Mouse (Mus musculus) mesoderm, embryonic 11.5 days (tissue): Measurements from ENCODE around the gene Tbl2.
A peak's percentile ranks its signal among the peaks of the same experiment; 100 is the strongest.

Source experiments
- DNase-seq: peaks from one replicate; pipeline ENCODE4 v3.0.0-alpha.2; 2012; ENCODE audit warnings: low read depth, low spot score

The Tbl2 gene

DNA sequence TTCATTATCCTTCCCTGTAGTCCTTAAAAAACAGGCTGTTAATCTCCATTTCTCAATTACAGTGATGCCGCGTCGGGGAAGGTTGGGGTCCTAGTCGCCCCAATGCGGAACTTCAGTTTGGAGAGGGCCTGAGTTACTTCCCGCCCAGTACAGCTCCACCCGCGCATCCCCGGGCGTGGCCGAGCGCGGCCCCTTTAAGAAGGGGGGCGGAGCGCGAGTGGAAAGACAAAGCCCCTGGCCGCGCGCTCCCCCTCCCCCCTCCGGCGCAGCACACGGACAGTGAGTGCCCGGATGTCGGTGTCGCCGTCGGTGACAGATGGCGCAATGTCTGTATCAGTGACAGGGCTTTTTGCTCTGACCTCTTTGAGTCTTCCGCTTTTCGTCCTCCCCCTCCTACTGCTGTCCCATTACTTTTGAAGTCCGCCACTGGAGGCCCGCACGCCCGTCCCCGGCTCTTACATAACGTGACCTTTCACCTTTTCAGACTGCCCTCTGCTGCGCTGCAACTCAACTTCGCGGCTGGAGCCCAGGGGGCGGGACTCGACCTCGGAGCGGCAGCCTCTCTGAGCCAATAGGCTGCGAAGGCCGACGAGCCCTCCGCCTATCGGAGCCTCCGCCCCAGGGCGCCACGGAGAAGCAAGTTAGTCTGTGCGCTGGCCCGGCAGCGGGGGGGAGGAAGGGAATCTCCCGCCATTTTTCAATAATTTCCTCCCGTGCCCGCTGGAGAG, 37.3 kb downstream of the Tbl2 start, which contains the start of gene Baz1b:
Gene Baz1b, plus strand, starts transcription at position 644 of the 728 bp plus-strand sequence.
- DNase-seq, result peak; percentile 98

DNA sequence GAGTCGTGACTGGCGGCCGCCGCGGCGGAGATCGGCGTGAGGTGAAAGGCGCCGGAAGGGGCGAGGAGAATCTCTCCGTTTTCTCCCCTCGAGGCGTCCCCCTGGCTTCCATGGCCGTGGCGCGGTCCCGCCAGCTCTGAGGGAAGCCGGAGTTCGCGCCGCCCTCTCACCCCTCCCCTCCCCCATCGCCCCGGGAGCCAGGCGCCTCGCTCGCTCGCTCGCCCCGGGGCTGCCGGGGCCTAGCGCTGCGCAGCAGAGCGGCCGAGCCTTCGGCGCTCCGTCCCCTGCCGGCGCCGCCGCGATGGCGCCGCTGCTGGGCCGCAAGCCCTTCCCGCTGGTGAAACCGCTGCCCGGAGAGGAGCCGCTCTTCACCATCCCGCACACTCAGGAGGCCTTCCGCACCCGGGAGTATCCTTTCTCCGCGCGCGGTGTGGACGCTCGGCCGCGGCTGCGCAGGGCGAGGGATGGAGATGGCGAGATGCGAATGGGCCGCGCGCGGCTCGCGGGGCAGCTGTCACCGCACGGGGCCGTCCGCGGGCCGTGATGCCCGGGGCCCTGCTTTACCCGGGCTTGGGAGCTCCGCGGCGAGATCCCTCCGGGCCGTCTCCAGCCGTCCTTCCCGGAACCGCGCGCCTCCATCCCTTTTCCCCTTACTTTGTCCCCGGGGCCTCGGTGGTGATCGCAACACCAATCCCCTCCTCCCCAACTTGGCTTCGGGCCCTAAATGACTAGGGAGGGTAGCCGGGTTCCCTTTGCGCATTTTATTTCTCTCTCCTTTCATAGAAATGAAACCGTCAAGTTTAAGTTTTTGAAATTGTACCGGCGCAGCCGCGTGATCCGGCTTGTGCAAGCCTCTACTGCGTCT, 38.1 kb downstream of the Tbl2 start:
- peak; percentile 38 for DNase-seq

DNA sequence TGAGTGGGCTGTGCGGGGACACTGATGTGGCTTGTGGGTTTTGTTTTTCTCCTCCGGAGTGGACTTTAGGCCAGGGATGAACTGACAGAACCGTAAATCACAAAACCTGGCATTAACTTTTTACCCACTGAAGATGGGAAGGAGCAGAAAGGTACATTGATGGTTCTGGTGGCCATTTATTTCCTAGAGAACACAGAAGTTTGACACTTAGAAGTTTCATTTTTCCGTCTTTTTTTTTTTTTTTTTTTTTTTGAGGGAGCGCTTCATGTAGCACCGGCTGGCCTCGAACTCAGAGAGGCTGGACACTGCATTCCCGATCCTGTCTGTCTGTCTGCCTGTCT, 38.7 kb downstream of the Tbl2 start:
- DNase-seq, result no peak

DNA sequence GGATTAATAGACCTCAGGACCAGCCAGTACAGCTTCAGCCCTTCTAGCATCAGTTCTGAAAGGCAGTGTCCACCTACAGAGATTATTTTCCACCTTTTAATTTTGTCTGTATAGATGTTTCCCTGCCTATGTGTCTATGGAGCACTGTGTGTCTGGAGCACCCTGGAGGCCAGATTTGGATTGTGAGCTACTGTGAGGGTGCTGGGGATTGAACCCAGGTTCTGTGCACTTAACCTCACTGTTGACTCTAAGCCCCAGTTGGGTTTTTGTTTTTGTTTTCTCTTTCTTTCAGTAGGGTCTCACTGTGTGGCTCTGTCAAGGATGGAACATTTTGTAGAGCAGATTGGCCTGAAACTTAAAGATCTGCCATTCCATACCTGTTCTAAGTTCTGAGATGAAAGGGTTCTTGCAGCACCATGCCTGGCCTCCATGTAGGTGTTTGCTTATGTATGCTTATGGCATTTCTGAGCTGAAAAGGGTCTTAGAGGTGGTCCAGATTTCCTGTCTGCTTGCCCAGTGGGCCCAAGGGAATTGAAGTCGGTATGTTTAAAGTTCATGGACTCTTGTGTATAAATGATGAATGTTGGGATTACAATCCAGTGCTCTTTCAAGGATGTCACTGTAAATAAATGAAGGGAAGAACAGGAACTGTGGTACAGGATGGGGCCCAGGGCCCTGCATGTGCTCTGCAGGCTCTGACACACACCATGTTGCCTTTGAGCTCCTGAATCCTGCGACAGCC, 40.0 kb downstream of the Tbl2 start:
- no peak for DNase-seq

DNA sequence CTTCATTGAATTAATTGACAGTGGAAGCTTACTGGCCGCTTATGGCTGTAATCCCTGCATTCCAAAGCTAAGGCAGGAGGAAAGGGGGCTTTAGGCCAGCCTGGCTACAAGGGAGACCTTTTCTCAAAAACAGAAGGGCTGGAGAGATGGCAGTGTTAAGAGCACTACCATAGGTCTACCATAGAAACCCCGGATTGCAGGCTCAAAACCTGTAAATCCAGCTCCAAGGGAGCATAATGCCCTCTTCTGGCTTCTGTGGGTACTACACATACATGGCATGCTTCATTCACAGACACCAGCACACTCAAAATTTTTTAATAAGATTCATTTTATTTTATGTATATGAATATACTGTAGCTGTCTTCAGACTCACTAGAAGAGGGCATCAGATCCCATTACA, 42.2 kb downstream of the Tbl2 start:
- DNase-seq, result peak; percentile 81

DNA sequence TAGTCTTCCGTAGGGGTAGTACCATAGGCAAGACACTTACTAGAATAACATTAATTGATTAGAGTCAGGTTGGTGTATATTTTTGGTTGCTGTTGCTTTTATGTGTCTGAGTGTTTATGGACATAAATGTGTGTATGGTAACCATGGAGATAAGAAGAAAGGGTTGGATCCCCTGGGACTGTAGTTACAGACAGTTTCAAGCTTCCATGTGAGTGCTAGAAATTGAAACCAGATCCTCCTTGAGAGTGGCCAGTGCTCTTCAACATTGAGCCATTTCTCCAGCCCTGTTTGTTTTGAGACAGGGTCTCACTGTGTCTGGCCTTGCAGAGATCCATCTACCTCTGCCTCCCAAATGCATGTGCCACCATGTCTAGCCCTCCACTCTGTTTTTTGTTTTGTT, 43.0 kb downstream of the Tbl2 start:
- DNase-seq, result no peak

DNA sequence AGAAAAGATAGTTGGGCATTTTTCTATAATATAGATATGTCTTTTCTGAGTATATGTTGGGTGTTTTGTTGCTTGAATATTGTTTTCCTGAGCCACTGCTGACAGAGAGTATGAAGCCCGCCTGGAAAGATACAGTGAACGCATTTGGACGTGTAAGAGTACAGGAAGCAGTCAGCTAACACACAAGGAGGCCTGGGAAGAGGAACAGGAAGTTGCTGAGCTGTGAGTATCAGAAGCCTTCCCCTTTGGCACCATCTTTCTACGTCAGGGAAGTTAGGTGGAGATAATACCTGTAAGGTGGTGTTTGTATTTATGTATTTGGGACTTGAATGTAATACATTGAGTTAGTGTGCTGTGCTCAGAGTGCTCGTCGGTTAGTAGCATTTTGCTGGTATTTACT, 46.9 kb downstream of the Tbl2 start:
- DNase-seq, result no peak

DNA sequence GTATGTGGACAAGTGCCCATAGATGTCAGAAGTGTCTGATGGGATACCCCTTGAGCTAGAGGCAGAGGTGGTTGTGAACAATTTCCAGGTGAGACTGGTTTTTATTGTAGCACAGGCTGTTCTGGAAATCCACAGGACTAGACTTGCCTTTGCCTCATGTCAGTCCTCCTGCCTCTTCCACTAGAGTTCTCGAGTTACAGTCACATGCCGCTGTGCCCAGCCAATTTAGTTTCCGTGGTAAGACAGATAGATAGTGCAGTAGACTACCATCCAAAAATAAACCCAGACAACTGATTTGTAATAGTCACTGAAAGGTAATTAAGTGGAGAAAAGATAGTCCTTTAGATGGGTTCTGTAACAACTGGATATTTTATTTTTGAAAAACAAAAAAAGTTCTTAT, 53.3 kb downstream of the Tbl2 start:
- DNase-seq, result no peak

DNA sequence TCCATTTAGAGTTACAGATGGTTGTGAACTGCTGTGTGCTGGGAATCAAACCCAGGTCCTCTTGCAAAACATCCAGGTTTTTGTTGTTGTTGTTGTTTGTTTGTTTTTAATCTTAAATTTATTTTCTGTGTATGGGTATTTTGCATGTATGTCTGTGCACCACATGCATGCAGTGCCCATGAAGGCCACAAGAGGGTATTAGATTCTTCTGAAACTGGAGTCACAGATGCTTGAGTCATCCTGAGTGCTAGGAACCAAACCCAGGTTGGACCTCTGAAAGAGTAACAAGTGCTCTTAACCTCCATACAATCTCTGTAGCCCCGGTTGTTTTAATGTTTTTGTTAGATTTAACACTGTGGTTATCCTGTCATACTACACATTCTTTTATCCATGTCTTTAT, 58.7 kb downstream of the Tbl2 start:
- DNase-seq, result peak; percentile 10
